Mouse (Mus musculus) MN1 (cell line): Measurements from ENCODE around the gene Zfp60.
"Not testable (repeated sequence)": the region's sequence is repeated elsewhere in the genome, so short reads cannot be mapped to it uniquely, and the experiment has no call there.

Experiments
- DNase-seq: peaks from one replicate; pipeline ENCODE4 v3.0.0-alpha.2; 2016; ENCODE audit warnings: low spot score

Gene Zfp60

GRCm38 (mm10) chr7:27793865-27794264, 62.7 kb downstream of the Zfp60 start:
- DNase-seq = not testable (repeated sequence)

GRCm38 (mm10) chr7:27794566-27794965, 63.4 kb downstream of the Zfp60 start:
- no peak for DNase-seq

GRCm38 (mm10) chr7:27797906-27798811, 67.0 kb downstream of the Zfp60 start:
- no peak for DNase-seq

- DNase-seq = peak; percentile 13
Measured at GRCm38 (mm10) chr7:27801137-27801536, 69.9 kb downstream of the Zfp60 start.

DNA sequence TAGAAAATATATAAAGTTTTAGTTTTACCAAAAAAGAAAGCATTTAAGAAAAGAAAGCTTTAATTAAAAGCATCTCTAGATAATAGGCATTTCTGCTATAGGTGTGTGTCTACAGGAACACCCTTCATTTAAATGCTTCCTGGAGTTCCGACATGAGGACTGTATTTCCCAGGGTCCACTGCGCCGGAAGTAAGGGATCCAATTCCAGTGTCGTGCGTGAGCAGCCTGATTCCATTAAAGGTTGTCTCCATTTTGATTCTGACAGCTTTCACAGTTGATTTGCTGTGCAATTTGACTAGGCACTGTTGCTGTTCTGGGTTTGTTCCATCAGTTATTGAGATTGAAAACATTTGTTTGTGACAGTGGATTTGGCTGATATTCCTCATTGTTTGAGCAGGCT, 71.8 kb downstream of the Zfp60 start:
- peak; percentile 56 for DNase-seq
